Mouse (Mus musculus) liver, embryonic 16.5 days (tissue): ENCODE data around the gene Zfp607b. TPM values are rescaled to one million over a fixed set of nuclear protein-coding genes. Genes with fewer than 3 reads are reported as not detected.

Experiments used
- ATAC-seq: fragments of 200-750 bp; cut with Nextera tagmentation; 2 replicates; pipeline ENCODE4 v1.8.0; 2017; ENCODE audit warnings: low read depth, mild to moderate bottlenecking, moderate number of reproducible peaks, moderate library complexity
- H3K27ac ChIP-seq: fragments of 300-500 bp; sonication (generic); 2 replicates; pipeline ENCODE4 v1.5.1; 2014; ENCODE audit warnings: mild to moderate bottlenecking, low read length
- H3K27me3 ChIP-seq: fragments of 300-500 bp; sonication (generic); 2 replicates; pipeline ENCODE4 v1.6.1; 2014; ENCODE audit warnings: low read depth, low read length, mixed read lengths; ENCODE audit not compliant: control insufficient read depth, insufficient read depth
- H3K36me3 ChIP-seq: fragments of 300-500 bp; sonication (generic); 2 replicates; pipeline ENCODE4 v1.6.1; 2014; ENCODE audit warnings: mild to moderate bottlenecking; ENCODE audit not compliant: control insufficient read depth, insufficient read depth
- H3K4me1 ChIP-seq: fragments of 300-500 bp; sonication (generic); 2 replicates; pipeline ENCODE4 v1.6.1; 2014; ENCODE audit warnings: low read depth, low read length, mixed read lengths; ENCODE audit not compliant: control insufficient read depth
- H3K4me2 ChIP-seq: fragments of 300-500 bp; sonication (generic); 2 replicates; pipeline ENCODE4 v1.6.1; 2014; ENCODE audit warnings: low read depth, low read length, mixed read lengths
- H3K4me3 ChIP-seq: fragments of 300-500 bp; sonication (generic); 2 replicates; pipeline ENCODE4 v1.5.1; 2014; ENCODE audit warnings: low read depth, mild to moderate bottlenecking, low read length
- H3K9ac ChIP-seq: fragments of 300-500 bp; sonication (generic); 2 replicates; pipeline ENCODE4 v1.6.1; 2014; ENCODE audit warnings: low read depth, low read length
- H3K9me3 ChIP-seq: fragments of 300-500 bp; sonication (generic); replicated peaks from 2 replicates; pipeline ENCODE4 v1.6.1; 2016; ENCODE audit warnings: low read length; ENCODE audit not compliant: control insufficient read depth
- WGBS: fragments of 180-500 bp; shearing (Covaris S2); extraction: QIAGEN DNeasy Blood & Tissue Kit; methylation state at CpG from one replicate; pipeline ENCODE4 v1.1.7; 2014; ENCODE audit not compliant: insufficient replicate concordance; 5-methylcytosine and 5-hydroxymethylcytosine counted together
- polyA plus RNA-seq: library from polyadenylated mRNA; unstranded; fragments of >200 nt; fragmentation: Nextera tagmentation; extraction: Ambion mirVana; gene quantifications from 2 replicates; pipeline ENCODE4 v1.2.1, GENCODE M21; 2015

Zfp607b gene
- polyA plus RNA-seq, 1 experiment from 2014 or later, result 0.58 TPM

DNA sequence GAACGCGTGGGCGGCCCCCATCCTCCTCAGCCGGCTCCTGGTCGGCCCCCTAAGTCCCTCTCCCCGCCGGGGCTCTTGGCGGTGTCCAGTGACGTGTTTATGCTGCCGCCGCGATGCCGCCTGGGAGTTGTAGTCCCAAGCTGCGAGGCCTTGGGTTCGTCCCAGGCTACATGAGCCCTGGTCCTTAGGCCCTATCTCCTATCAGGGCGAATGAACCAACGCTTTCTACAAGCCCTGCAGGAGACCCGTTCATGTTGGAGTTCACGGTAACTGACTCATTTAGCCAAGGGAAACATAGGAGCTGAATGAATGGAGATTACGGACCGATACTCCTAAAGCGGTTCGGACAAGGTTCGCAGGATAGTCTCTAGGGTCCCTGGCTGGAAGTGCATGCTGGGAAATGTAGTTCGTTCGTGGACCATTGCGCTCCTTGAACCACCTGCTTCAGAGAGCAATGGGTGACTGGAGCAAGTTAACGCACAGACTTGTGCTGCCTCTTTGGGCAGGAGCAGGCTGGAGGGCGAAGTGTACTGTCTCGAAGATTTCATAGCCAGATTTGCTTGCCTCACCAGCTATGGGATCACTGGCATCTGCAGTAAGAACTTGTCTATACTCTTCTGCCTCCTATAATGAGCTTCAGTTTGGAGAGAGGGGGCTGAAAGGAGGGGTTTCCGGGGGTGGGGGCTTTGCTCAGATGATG is 14.5 kb upstream of the Zfp607b start, which contains the start of gene Map3k10:
TSS of gene Map3k10 (minus strand) at position 77 of the 700 bp plus-strand sequence.
- WGBS, result under 1% methylated on average over 31 of the region's 31 CpGs
- peaks cover 17% of the 10 kb centered on the region for H3K4me1 ChIP-seq
- peak within 1 kb of the TSS; percentile 85 for H3K4me3 ChIP-seq
- peak within 1 kb of the TSS; percentile 78 for H3K27ac ChIP-seq
- no peaks in the 10 kb centered on the region for H3K36me3 ChIP-seq
- H3K9ac ChIP-seq, result peak within 1 kb of the TSS; percentile 78
- H3K9me3 ChIP-seq, result no peaks in the 10 kb centered on the region
- peak; percentile 95 for ATAC-seq
- peak within 1 kb of the TSS; percentile 99 for H3K4me2 ChIP-seq
- peaks cover 9% of the 10 kb centered on the region for H3K27me3 ChIP-seq

- Histone ChIP-seq H3K9me3 (no peaks in the 10 kb centered on the region), H3K9ac (peak overlapping the region; percentile 78; the same call in 1 of the 2 replicates), H3K4me1 (peaks cover 17% of the 10 kb centered on the region), H3K4me3 (peak overlapping the region; percentile 85), H3K27ac (no peak overlapping the region), H3K36me3 (no peaks in the 10 kb centered on the region), H3K4me2 (peak overlapping the region; percentile 99), H3K27me3 (peaks cover 9% of the 10 kb centered on the region)
- ATAC-seq, result no peak
- 32% methylated on average over 14 of the region's 14 CpGs for WGBS
Measured at GRCm38 (mm10) chr7:27675222-27675612, 13.9 kb upstream of the Zfp607b start.

DNA sequence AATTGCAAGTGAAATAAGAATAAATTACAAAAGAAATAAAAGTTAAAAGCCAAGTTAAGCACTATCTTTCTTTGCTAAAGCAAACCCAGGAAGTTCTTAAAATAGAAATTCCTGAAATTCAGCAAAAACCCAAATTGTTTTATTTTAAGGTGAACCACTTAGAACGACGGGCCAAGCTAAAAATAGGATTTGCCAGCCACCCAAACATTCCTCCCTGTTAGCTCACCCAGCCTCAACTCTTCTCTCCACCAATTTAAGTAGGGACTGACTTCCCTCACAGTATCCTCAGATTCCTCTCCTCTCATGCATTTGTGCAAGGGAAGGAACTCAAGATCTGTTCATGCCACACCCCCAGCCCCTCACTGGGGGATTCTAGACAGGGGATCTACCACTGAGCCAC is 5.9 kb upstream of the Zfp607b start:
- no peak overlapping the region for H3K4me3 ChIP-seq
- WGBS, result 20% methylated on average over 2 of the region's 2 CpGs
- no peak for ATAC-seq
- no peaks in the 10 kb centered on the region for H3K9me3 ChIP-seq
- H3K9ac ChIP-seq, result no peak overlapping the region
- no peak overlapping the region for H3K4me2 ChIP-seq
- H3K27ac ChIP-seq, result no peak overlapping the region
- H3K27me3 ChIP-seq, result no peaks in the 10 kb centered on the region
- peaks cover 2% of the 10 kb centered on the region for H3K4me1 ChIP-seq
- no peaks in the 10 kb centered on the region for H3K36me3 ChIP-seq

- H3K27me3 ChIP-seq, result no peaks in the 10 kb centered on the region
- no peak overlapping the region for H3K4me3 ChIP-seq
- 26% methylated on average over 5 of the region's 5 CpGs for WGBS
- H3K4me1 ChIP-seq, result peaks cover 8% of the 10 kb centered on the region
- no peaks in the 10 kb centered on the region for H3K9me3 ChIP-seq
- H3K36me3 ChIP-seq, result no peaks in the 10 kb centered on the region
- H3K4me2 ChIP-seq, result no peak overlapping the region
- no peak for ATAC-seq
- H3K9ac ChIP-seq, result no peak overlapping the region
- H3K27ac ChIP-seq, result no peak overlapping the region
Measured at GRCm38 (mm10) chr7:27685220-27685619, 3.9 kb upstream of the Zfp607b start.

GRCm38 (mm10) chr7:27685681-27686080 is 3.5 kb upstream of the Zfp607b start:
- H3K4me3 ChIP-seq, result no peak overlapping the region
- peaks cover 8% of the 10 kb centered on the region for H3K4me1 ChIP-seq
- WGBS, result 0% methylated on average over 6 of the region's 6 CpGs
- no peaks in the 10 kb centered on the region for H3K36me3 ChIP-seq
- no peak for ATAC-seq
- H3K9me3 ChIP-seq, result no peaks in the 10 kb centered on the region
- no peak overlapping the region for H3K27ac ChIP-seq
- no peak overlapping the region for H3K4me2 ChIP-seq
- no peaks in the 10 kb centered on the region for H3K27me3 ChIP-seq
- no peak overlapping the region for H3K9ac ChIP-seq

GRCm38 (mm10) chr7:27687043-27687442 is 2.1 kb upstream of the Zfp607b start:
- Histone ChIP-seq H3K9ac (no peak overlapping the region), H3K27ac (no peak overlapping the region), H3K36me3 (no peaks in the 10 kb centered on the region), H3K9me3 (no peaks in the 10 kb centered on the region), H3K27me3 (no peaks in the 10 kb centered on the region), H3K4me1 (peaks cover 8% of the 10 kb centered on the region), H3K4me3 (no peak overlapping the region), H3K4me2 (no peak overlapping the region)
- no peak for ATAC-seq
- 68% methylated on average over 1 of the region's 1 CpGs for WGBS

DNA sequence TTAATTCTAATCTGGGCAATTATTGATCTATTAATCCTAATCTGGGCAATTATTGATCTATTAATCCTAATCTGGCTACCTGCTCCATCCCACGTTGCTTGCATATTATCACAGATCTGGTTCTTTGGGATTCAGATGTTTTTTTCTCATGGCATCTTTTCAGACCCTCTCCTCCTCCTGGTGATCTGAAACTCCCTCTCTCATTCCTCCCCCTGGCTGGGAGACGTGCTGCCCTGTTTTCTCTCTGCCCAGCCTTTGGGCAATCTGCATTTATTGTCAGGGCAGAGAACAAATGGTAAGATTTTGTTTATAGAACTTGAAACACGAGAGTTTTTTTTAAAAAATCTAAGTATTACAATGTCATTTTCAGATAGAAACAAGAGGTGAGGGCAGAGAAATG is 1.3 kb upstream of the Zfp607b start:
- no peaks in the 10 kb centered on the region for H3K36me3 ChIP-seq
- H3K9me3 ChIP-seq, result no peaks in the 10 kb centered on the region
- no peak overlapping the region for H3K4me3 ChIP-seq
- no peaks in the 10 kb centered on the region for H3K27me3 ChIP-seq
- H3K27ac ChIP-seq, result no peak overlapping the region
- H3K4me1 ChIP-seq, result peaks cover 8% of the 10 kb centered on the region
- ATAC-seq, result no peak
- H3K4me2 ChIP-seq, result no peak overlapping the region
- H3K9ac ChIP-seq, result no peak overlapping the region
- 50% methylated on average over 3 of the region's 3 CpGs for WGBS

GRCm38 (mm10) chr7:27688246-27688788 is 823 bp upstream of the Zfp607b start:
- Histone ChIP-seq H3K4me3 (peak overlapping the region; percentile 68), H3K9me3 (no peaks in the 10 kb centered on the region), H3K4me1 (peaks cover 8% of the 10 kb centered on the region), H3K4me2 (peak overlapping the region; percentile 95), H3K27ac (peak overlapping the region; percentile 73), H3K27me3 (no peaks in the 10 kb centered on the region), H3K9ac (peak overlapping the region; percentile 77), H3K36me3 (no peaks in the 10 kb centered on the region)
- WGBS, result 28% methylated on average over 14 of the region's 14 CpGs
- no peak for ATAC-seq

GRCm38 (mm10) chr7:27691076-27691475 is 1.9 kb downstream of the Zfp607b start:
- Histone ChIP-seq H3K9me3 (no peaks in the 10 kb centered on the region), H3K9ac (no peak overlapping the region), H3K27ac (no peak overlapping the region), H3K4me2 (no peak overlapping the region), H3K27me3 (no peaks in the 10 kb centered on the region), H3K4me3 (no peak overlapping the region), H3K36me3 (no peaks in the 10 kb centered on the region), H3K4me1 (peaks cover 8% of the 10 kb centered on the region)
- WGBS, result 24% methylated on average over 5 of the region's 5 CpGs
- no peak for ATAC-seq
